Mouse (Mus musculus) MEL (cell line): Measurements from ENCODE around the gene Slmap. TPM values are rescaled to one million over a fixed set of nuclear protein-coding genes. Genes with fewer than 3 reads are reported as not detected.

ENCODE experiments used
- DNase-seq: peaks from one replicate; pipeline ENCODE4 v3.0.0; 2011; ENCODE audit warnings: low read depth, low spot score
- H3K27ac ChIP-seq: 2 replicates; pipeline ENCODE4 v1.5.1; 2012; ENCODE audit warnings: low read depth, mild to moderate bottlenecking, control low read depth, low read length, moderate library complexity; ENCODE audit not compliant: control insufficient read depth
- H3K27me3 ChIP-seq, 2 experiments: fragments of 150-350 bp in 1 of 2; sonication (generic) in 1 of 2; 2 replicates each; pipeline ENCODE4 v1.6.1; 2012; ENCODE audit warnings: low read length in 2 of 2, mild to moderate bottlenecking in 2 of 2, improper control_type of control experiment in 1 of 2, moderate library complexity in 1 of 2; ENCODE audit not compliant: insufficient read depth in 2 of 2, control insufficient read depth in 1 of 2
- H3K36me3 ChIP-seq, 2 experiments: 2 replicates each; pipeline ENCODE4 v1.6.1; 2012 to 2014; ENCODE audit warnings: low read length in 2 of 2, improper control_type of control experiment in 1 of 2, inconsistent platforms in 1 of 2, mild to moderate bottlenecking in 1 of 2; ENCODE audit not compliant: insufficient read depth in 2 of 2, control insufficient read depth in 1 of 2
- H3K4me1 ChIP-seq, 2 experiments: fragments of 150-350 bp in 1 of 2; sonication (generic) in 1 of 2; 2 replicates each; pipeline ENCODE4 v1.6.1; 2012; ENCODE audit warnings: low read length in 2 of 2, improper control_type of control experiment in 1 of 2, mild to moderate bottlenecking in 1 of 2; ENCODE audit not compliant: insufficient read depth in 2 of 2, control insufficient read depth in 1 of 2
- H3K4me3 ChIP-seq, 2 experiments: fragments of 150-350 bp in 1 of 2; sonication (generic) in 1 of 2; 2 replicates each; pipeline ENCODE4 v1.5.1; 2012; ENCODE audit warnings: low read depth in 2 of 2, low read length in 2 of 2, mild to moderate bottlenecking in 2 of 2, moderate library complexity in 2 of 2, control low read depth in 1 of 2, improper control_type of control experiment in 1 of 2; ENCODE audit not compliant: control insufficient read depth in 1 of 2, insufficient read depth in 1 of 2
- H3K79me2 ChIP-seq: 2 replicates; pipeline ENCODE4 v1.6.1; 2012; ENCODE audit warnings: mild to moderate bottlenecking, low read length, moderate library complexity; ENCODE audit not compliant: control insufficient read depth, poor library complexity, insufficient read depth
- H3K9ac ChIP-seq: 2 replicates; pipeline ENCODE4 v1.6.1; 2012; ENCODE audit warnings: low read depth, mild to moderate bottlenecking, control low read depth, low read length, moderate library complexity; ENCODE audit not compliant: control insufficient read depth, poor library complexity, severe bottlenecking
- H3K9me3 ChIP-seq: fragments of 150-350 bp; sonication (generic); replicated peaks from 2 replicates; pipeline ENCODE4 v1.6.1; 2012; ENCODE audit warnings: mild to moderate bottlenecking, low read length, improper control_type of control experiment, moderate library complexity; ENCODE audit not compliant: insufficient read depth
- ELF1 ChIP-seq: IDR thresholded peaks from 2 replicates; pipeline ENCODE4 v1.6.1; 2014; ENCODE audit warnings: low read depth, mild to moderate bottlenecking, inconsistent platforms, low read length, improper control_type of control experiment, moderate library complexity
- GABPA ChIP-seq: IDR thresholded peaks from 2 replicates; pipeline ENCODE4 v1.6.1; 2012; ENCODE audit warnings: low read depth, mild to moderate bottlenecking, inconsistent platforms, low read length, improper control_type of control experiment, moderate library complexity
- MYB ChIP-seq: IDR thresholded peaks from 2 replicates; pipeline ENCODE4 v1.6.1; 2011; ENCODE audit warnings: mild to moderate bottlenecking, low read depth, low read length, improper control_type of control experiment
- NRF1 ChIP-seq: IDR thresholded peaks from 2 replicates; pipeline ENCODE4 v1.6.1; 2014; ENCODE audit warnings: low read depth, mild to moderate bottlenecking, inconsistent platforms, low read length, improper control_type of control experiment, moderate library complexity; ENCODE audit not compliant: poor library complexity, insufficient read depth, severe bottlenecking
- POLR2A ChIP-seq, 2 experiments: IDR thresholded peaks; 2 replicates each; pipeline ENCODE4 v1.6.1; 2011 to 2012; ENCODE audit warnings: low read length in 2 of 2, mild to moderate bottlenecking in 2 of 2, control low read depth in 1 of 2, improper control_type of control experiment in 1 of 2, low read depth in 1 of 2, moderate library complexity in 1 of 2; ENCODE audit not compliant: control insufficient read depth in 1 of 2, insufficient read depth in 1 of 2, poor library complexity in 1 of 2
- POLR2AphosphoS2 ChIP-seq: IDR thresholded peaks from 2 replicates; pipeline ENCODE4 v1.6.1; 2011; ENCODE audit warnings: low read length, improper control_type of control experiment
- POLR2AphosphoS5 ChIP-seq: IDR thresholded peaks from 2 replicates; pipeline ENCODE4 v1.6.1; 2012; ENCODE audit warnings: low read depth, borderline replicate concordance, mild to moderate bottlenecking, inconsistent platforms, low read length, moderate library complexity, mixed read lengths
- RCOR1 ChIP-seq: IDR thresholded peaks from 2 replicates; pipeline ENCODE4 v1.6.1; 2012; ENCODE audit warnings: low read depth, mild to moderate bottlenecking, inconsistent platforms, low read length, improper control_type of control experiment
- TAL1 ChIP-seq: IDR thresholded peaks from 2 replicates; pipeline ENCODE4 v1.6.1; 2012; ENCODE audit warnings: mild to moderate bottlenecking, inconsistent platforms, low read length, moderate library complexity, mixed read lengths
- TCF12 ChIP-seq: IDR thresholded peaks from 2 replicates; pipeline ENCODE4 v1.6.1; 2014; ENCODE audit warnings: low read depth, mild to moderate bottlenecking, inconsistent platforms, low read length, improper control_type of control experiment, moderate library complexity
- USF1 ChIP-seq: IDR thresholded peaks from 2 replicates; pipeline ENCODE4 v1.6.1; 2014; ENCODE audit warnings: low read depth, mild to moderate bottlenecking, inconsistent platforms, low read length, improper control_type of control experiment, moderate library complexity
- USF2 ChIP-seq, 2 experiments: IDR thresholded peaks; 2 replicates each; pipeline ENCODE4 v1.6.1; 2011 to 2012; ENCODE audit warnings: improper control_type of control experiment in 2 of 2, low read length in 2 of 2, borderline replicate concordance in 1 of 2, inconsistent platforms in 1 of 2, low read depth in 1 of 2, mild to moderate bottlenecking in 1 of 2; ENCODE audit not compliant: insufficient read depth in 1 of 2
- ZC3H11A ChIP-seq: IDR thresholded peaks from 2 replicates; pipeline ENCODE4 v1.6.1; 2012; ENCODE audit warnings: low read depth, mild to moderate bottlenecking, inconsistent platforms, low read length, improper control_type of control experiment
- ZKSCAN1 ChIP-seq: IDR thresholded peaks from 2 replicates; pipeline ENCODE4 v1.6.1; 2012; ENCODE audit warnings: low read depth, mild to moderate bottlenecking, inconsistent platforms, low read length, improper control_type of control experiment, moderate library complexity
- polyA plus RNA-seq, 2 experiments: library from polyadenylated mRNA; stranded (reverse) in 1 of 2; unstranded in 1 of 2; fragments of >175 nt in 1 of 2; fragments of >200 nt in 1 of 2; gene quantifications; 2 replicates each; pipeline versions ENCODE4 v1.2.1 to v1.2.4; 2012; ENCODE audit warnings: low replicate concordance in 2 of 2, low read depth in 1 of 2; ENCODE audit not compliant: insufficient read length in 2 of 2, insufficient read depth in 1 of 2, missing spikeins in 1 of 2
- total RNA-seq: library from RNA; depleted of rRNA; stranded (reverse); fragments of 300-350 nt; gene quantifications from 2 replicates; pipeline ENCODE4 v1.2.3, GENCODE M21; 2012

Gene Slmap
- total and polyA plus RNA-seq, 3 experiments, result 21.4 to 41.9 TPM; not detected in 1

DNA sequence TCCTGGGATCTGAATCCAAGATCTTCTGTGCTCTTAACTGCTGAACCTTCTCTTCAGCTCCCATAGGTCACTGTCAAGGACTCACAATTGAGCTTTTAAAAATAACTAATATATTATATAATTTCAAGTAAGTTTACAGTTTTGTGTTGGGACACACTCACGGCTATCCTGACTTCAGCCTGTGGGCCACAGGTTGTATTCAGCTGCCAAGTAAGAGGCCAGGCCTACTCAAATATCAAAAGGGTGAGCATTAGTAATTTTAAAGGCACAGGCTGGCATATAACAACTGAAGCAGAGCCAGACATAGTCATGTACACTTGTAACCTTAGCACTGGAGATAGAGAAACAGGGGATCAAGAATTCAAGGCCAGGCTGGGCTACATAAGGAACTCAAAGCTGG is 5.8 kb upstream of the Slmap start:
- Histone ChIP-seq H3K79me2 (no peaks in the 10 kb centered on the region), H3K4me1 (0 out of 4 replicates have a peak, but pooled peaks cover 0 to under 1% of the 10 kb centered on the region in 2 experiments), H3K27me3 (no peaks in the 10 kb centered on the region; a peak in 2 of 4 replicates), H3K4me3 (no peak overlapping the region), H3K27ac (no peak overlapping the region), H3K9ac (no peak overlapping the region), H3K36me3 (peaks cover 0 to under 1% of the 10 kb centered on the region in 2 experiments; a peak in 1 of 4 replicates), H3K9me3 (no peaks in the 10 kb centered on the region)
- DNase-seq, result no peak
- TF ChIP-seq TCF12 (no peak), ZKSCAN1 (no peak), POLR2AphosphoS5 (no peak)

DNA sequence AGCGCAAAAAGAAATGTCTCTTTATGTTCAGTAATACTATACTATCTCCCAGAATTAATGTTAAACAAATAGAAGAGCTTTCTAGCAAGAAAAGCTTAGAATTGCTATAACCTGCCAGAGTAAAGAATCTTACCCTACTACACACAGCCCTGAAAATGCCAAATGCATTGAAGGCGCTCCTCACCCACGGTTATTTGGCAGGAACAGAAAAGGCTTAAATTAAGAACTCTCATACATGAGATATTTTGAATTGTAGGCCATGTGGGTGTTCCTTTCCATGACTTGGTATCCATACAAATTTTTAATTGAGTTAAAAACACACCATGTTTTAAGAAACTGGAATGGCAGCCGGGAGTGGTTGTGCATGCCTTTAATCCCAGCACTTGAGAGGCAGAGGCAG is 4.5 kb upstream of the Slmap start:
- peaks cover 0 to 6% of the 10 kb centered on the region in 2 experiments; a peak in 2 of 4 replicates for H3K36me3 ChIP-seq
- H3K79me2 ChIP-seq, result peaks cover 5% of the 10 kb centered on the region
- no peak overlapping the region for H3K4me3 ChIP-seq
- no peaks in the 10 kb centered on the region; a peak in 2 of 4 replicates for H3K27me3 ChIP-seq
- no peak overlapping the region for H3K27ac ChIP-seq
- H3K9me3 ChIP-seq, result no peaks in the 10 kb centered on the region
- TF ChIP-seq GABPA (no peak), ZC3H11A (no peak), RCOR1 (no peak), ELF1 (no peak), MYB (no peak), TAL1 (no peak), NRF1 (no peak), POLR2AphosphoS2 (no peak), POLR2A (IDR thresholded peaks at IDR 0.05; ENCODE audit: control insufficient read depth in 1 of 2, insufficient read depth in 1 of 2, low read depth in 1 of 2, low read length in 2 of 2, poor library complexity in 1 of 2) (no peak), USF1 (no peak), USF2 (IDR thresholded peaks at IDR 0.05; ENCODE audit: borderline replicate concordance in 1 of 2, insufficient read depth in 1 of 2, low read depth in 1 of 2, low read length in 2 of 2) (no peak)
- H3K4me1 ChIP-seq, result peaks cover 0 to 5% of the 10 kb centered on the region in 2 experiments; a peak in 1 of 4 replicates
- DNase-seq, result no peak
- no peak overlapping the region for H3K9ac ChIP-seq
